Mouse (Mus musculus) hindbrain, postnatal 0 days (tissue): ENCODE results near the gene Irf3. TPM values are rescaled to one million over a fixed set of nuclear protein-coding genes. Genes with fewer than 3 reads are reported as not detected.
A peak's percentile ranks its signal among the peaks of the same experiment; 100 is the strongest.

Experiments
- ATAC-seq: fragments of 200-750 bp; cut with Nextera tagmentation; 2 replicates; pipeline ENCODE4 v1.8.0; 2017; ENCODE audit warnings: mild to moderate bottlenecking, moderate TSS enrichment, moderate library complexity
- DNase-seq: peaks from one replicate; pipeline ENCODE4 v3.0.0-alpha.2; 2015; ENCODE audit warnings: low spot score
- H3K27ac ChIP-seq: fragments of 300-500 bp; sonication (generic); 2 replicates; pipeline ENCODE4 v1.5.1; 2014; ENCODE audit warnings: mild to moderate bottlenecking
- H3K27me3 ChIP-seq: fragments of 300-500 bp; sonication (generic); 2 replicates; pipeline ENCODE4 v1.6.1; 2014; ENCODE audit warnings: low read length, mixed read lengths; ENCODE audit not compliant: insufficient read depth
- H3K36me3 ChIP-seq: fragments of 300-500 bp; sonication (generic); 2 replicates; pipeline ENCODE4 v1.6.1; 2014; ENCODE audit warnings: low read length, mixed read lengths; ENCODE audit not compliant: insufficient read depth
- H3K4me1 ChIP-seq: fragments of 300-500 bp; sonication (generic); 2 replicates; pipeline ENCODE4 v1.6.1; 2014; ENCODE audit warnings: antibody characterized with exemption, low read length, mixed read lengths; ENCODE audit not compliant: insufficient read depth
- H3K4me2 ChIP-seq: fragments of 300-500 bp; sonication (generic); 2 replicates; pipeline ENCODE4 v1.6.1; 2014; ENCODE audit warnings: low read depth, mild to moderate bottlenecking, low read length, moderate library complexity, mixed read lengths
- H3K4me3 ChIP-seq: fragments of 300-500 bp; sonication (generic); 2 replicates; pipeline ENCODE4 v1.5.1; 2014; ENCODE audit warnings: low read length
- H3K9ac ChIP-seq: fragments of 300-500 bp; sonication (generic); replicated peaks from 2 replicates; pipeline ENCODE4 v1.6.1; 2014; ENCODE audit warnings: mild to moderate bottlenecking, low read length, moderate library complexity, mixed read lengths
- H3K9me3 ChIP-seq: fragments of 300-500 bp; sonication (generic); 2 replicates; pipeline ENCODE4 v1.6.1; 2016; ENCODE audit warnings: low read length, mixed read lengths
- CTCF ChIP-seq: IDR thresholded peaks from 2 replicates; pipeline ENCODE4 v1.5.1; 2016; ENCODE audit warnings: antibody characterized with exemption, control low read depth, low read depth
- WGBS: fragments of 180-500 bp; shearing (Covaris S2); extraction: QIAGEN DNeasy Blood & Tissue Kit; methylation state at CpG from one replicate; pipeline ENCODE4 v1.1.7; 2014; 5-methylcytosine and 5-hydroxymethylcytosine counted together
- microRNA-seq, 2 experiments: library from miRNA; unstranded; fragments of <30 nt; microRNA quantifications; one replicate each; pipeline ENCODE4; 2016
- polyA plus RNA-seq: library from polyadenylated mRNA; unstranded; fragments of >200 nt; fragmentation: Nextera tagmentation; extraction: Ambion mirVana; gene quantifications from 2 replicates; pipeline ENCODE4 v1.2.1, GENCODE M21; 2015
- total RNA-seq: library from RNA; depleted of rRNA; stranded (reverse); fragments of >200 nt; gene quantifications from 2 replicates; pipeline ENCODE4 v1.2.3, GENCODE M21; 2014; rRNA removed

The Irf3 gene
- total and polyA plus RNA-seq, 2 experiments from 2014 or later = 33.7 to 48.6 TPM

- H3K9ac ChIP-seq = no peak overlapping the region
- H3K4me3 ChIP-seq = no peak overlapping the region
- WGBS = 84% methylated on average over 38 of the region's 38 CpGs
- H3K9me3 ChIP-seq = no peaks in the 10 kb centered on the region
- no peak for TF ChIP-seq CTCF
- no peak overlapping the region for H3K4me2 ChIP-seq
- H3K27ac ChIP-seq = no peak overlapping the region
- DNase-seq (no peak), ATAC-seq (no peak)
- H3K27me3 ChIP-seq = no peaks in the 10 kb centered on the region
- H3K4me1 ChIP-seq = 0 out of 2 replicates have a peak, but pooled peaks cover 5% of the 10 kb centered on the region
- peaks cover 59% of the 10 kb centered on the region for H3K36me3 ChIP-seq
Measured at GRCm38 (mm10) chr7:45048001-45048890, 50.8 kb downstream of the Irf3 start.

DNA sequence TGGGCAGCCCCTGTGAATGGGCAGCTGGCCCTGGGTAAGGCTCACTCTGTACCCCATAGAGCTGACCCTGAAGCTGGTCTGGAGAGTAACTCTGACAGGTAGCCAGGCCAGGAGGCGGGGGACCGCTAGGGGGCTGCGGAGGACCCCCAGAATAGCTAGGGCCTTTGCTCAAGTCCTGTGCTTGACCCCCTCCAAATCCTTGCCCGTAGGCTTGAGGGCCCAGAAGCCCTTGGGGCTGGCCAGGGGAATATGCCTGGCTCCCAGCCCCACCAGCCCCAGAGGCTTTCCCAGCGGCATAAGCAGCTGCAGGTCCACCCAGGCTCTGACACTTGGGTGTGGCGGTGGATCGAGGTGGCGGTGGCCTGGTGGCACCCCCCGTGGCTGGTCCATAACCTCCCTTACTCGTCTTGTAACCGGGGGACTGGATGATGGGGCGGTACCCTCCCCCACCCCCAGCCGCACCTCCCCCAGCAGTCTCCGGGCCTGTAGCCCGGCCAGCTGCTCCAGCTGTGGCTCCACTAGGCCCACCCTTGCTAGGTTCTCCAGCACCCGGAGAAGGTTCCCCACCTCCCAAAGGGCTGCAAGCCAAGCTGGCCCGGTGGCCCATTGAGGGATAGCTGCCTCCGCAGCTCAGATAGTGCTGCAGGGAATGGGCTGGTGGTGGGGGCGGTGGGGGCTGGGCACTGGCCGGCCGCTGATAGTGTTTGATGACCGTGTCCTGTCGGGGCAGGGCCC, 51.6 kb downstream of the Irf3 start:
- Histone ChIP-seq H3K27me3 (no peaks in the 10 kb centered on the region), H3K4me1 (0 out of 2 replicates have a peak, but pooled peaks cover 5% of the 10 kb centered on the region), H3K4me2 (no peak overlapping the region), H3K36me3 (peaks cover 51% of the 10 kb centered on the region), H3K9me3 (no peaks in the 10 kb centered on the region), H3K9ac (no peak overlapping the region), H3K4me3 (no peak overlapping the region), H3K27ac (no peak overlapping the region)
- WGBS = 91% methylated on average over 23 of the region's 23 CpGs
- DNase-seq (no peak), ATAC-seq (no peak)
- no peak for TF ChIP-seq CTCF

DNA sequence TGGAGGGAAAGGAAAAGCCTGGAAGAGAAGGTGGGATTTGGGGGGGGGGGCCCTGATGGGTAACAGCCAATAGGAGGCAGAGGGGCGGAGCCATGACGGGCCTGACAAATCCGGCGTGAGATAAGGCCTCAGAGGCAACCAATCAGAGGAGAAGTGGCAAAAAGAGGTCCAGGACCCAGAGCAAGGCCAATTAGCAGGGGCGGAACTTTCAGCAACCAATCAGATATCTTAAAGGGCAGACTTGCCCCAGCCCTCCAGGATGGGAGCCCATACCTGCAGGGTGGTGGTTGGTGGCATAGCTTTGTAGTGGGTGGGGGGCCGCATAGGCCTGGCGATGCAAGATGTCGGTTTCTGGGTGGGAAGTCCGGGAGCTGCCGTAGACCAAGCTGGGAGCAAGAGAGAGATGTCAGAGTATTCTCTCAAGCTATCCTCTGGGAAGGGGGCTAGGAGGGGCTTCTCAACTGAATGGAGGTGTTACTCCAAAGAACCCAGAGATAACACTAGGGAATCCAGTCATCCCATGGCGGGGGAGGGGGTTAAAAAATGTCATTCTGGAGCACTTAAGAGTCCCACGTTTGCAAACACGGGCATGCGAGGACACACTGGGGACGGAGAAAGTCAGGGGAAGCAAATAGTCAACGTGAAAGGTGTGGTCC, 53.6 kb downstream of the Irf3 start:
- Histone ChIP-seq H3K4me1 (0 out of 2 replicates have a peak, but pooled peaks cover 5% of the 10 kb centered on the region), H3K27ac (peak overlapping the region; percentile 99; the same call in 1 of the 2 replicates), H3K27me3 (no peaks in the 10 kb centered on the region), H3K9me3 (no peaks in the 10 kb centered on the region), H3K4me3 (peak overlapping the region; percentile 88), H3K36me3 (peaks cover 39% of the 10 kb centered on the region), H3K4me2 (peak overlapping the region; percentile 96), H3K9ac (peak overlapping the region; percentile 81; the same call in 1 of the 2 replicates)
- 10% methylated on average over 16 of the region's 16 CpGs for WGBS
- no peak for TF ChIP-seq CTCF
- ATAC-seq (peak; percentile 77), DNase-seq (peak; percentile 96)

GRCm38 (mm10) chr7:45051601-45051974, 54.1 kb downstream of the Irf3 start:
- peak overlapping the region; percentile 88 for H3K4me3 ChIP-seq
- no peak for ATAC-seq
- WGBS = 1% methylated on average over 13 of the region's 13 CpGs
- no peaks in the 10 kb centered on the region for H3K27me3 ChIP-seq
- TF ChIP-seq CTCF = no peak
- H3K4me2 ChIP-seq = peak overlapping the region; percentile 96
- DNase-seq = no peak
- H3K9me3 ChIP-seq = no peaks in the 10 kb centered on the region
- H3K27ac ChIP-seq = peak overlapping the region; percentile 99
- H3K36me3 ChIP-seq = peaks cover 34% of the 10 kb centered on the region
- 0 out of 2 replicates have a peak, but pooled peaks cover 5% of the 10 kb centered on the region for H3K4me1 ChIP-seq
- peak overlapping the region; percentile 81 for H3K9ac ChIP-seq

Small RNAs within 50 kb of the gene (microRNA-seq; reads per million reads assigned to microRNA genes)
- 1.1 to 1.8 reads per million in 2 experiments for gene Mir7054

Other genes with a start within 250 kb of the Irf3 start
Only the 30 nearest of the 37 such genes appear.
- gene Nup62, start 181.6 kb upstream of the Irf3 start, total RNA-seq = 67.0 and 69.0 TPM in 2 replicates
- 42.9 and 46.4 TPM in 2 replicates for gene Nup62, start 181.6 kb upstream of the Irf3 start, polyA plus RNA-seq
- gene Il4i1, start 181.3 kb upstream of the Irf3 start, total RNA-seq = 0.47 and 0.68 TPM in 2 replicates
- 0.52 and 0.58 TPM in 2 replicates for gene Il4i1, start 181.3 kb upstream of the Irf3 start, polyA plus RNA-seq
- gene Atf5, start 181.0 kb upstream of the Irf3 start, total RNA-seq = 10.1 and 15.8 TPM in 2 replicates
- gene Atf5, start 181.0 kb upstream of the Irf3 start, polyA plus RNA-seq = 4.1 and 4.4 TPM in 2 replicates
- 136 and 156 TPM in 2 replicates for gene Akt1s1, start 148.7 kb upstream of the Irf3 start, total RNA-seq
- 94.3 and 95.4 TPM in 2 replicates for gene Akt1s1, start 148.7 kb upstream of the Irf3 start, polyA plus RNA-seq
- 53.7 and 98.5 TPM in 2 replicates for gene Tbc1d17, start 148.6 kb upstream of the Irf3 start, total RNA-seq
- gene Tbc1d17, start 148.6 kb upstream of the Irf3 start, polyA plus RNA-seq = 103 and 106 TPM in 2 replicates
- 22.9 and 47.1 TPM in 2 replicates for gene Pnkp, start 140.5 kb upstream of the Irf3 start, total RNA-seq
- 35.7 and 37.5 TPM in 2 replicates for gene Pnkp, start 140.5 kb upstream of the Irf3 start, polyA plus RNA-seq
- 524 and 597 TPM in 2 replicates for gene Ptov1, start 127.9 kb upstream of the Irf3 start, total RNA-seq
- gene Ptov1, start 127.9 kb upstream of the Irf3 start, polyA plus RNA-seq = 416 and 438 TPM in 2 replicates
- gene Med25, start 104.9 kb upstream of the Irf3 start, total RNA-seq = 193 and 194 TPM in 2 replicates
- gene Med25, start 104.9 kb upstream of the Irf3 start, polyA plus RNA-seq = 121 and 123 TPM in 2 replicates
- gene Fuz, start 101.6 kb upstream of the Irf3 start, total RNA-seq = 27.8 and 29.8 TPM in 2 replicates
- 14.5 and 14.9 TPM in 2 replicates for gene Fuz, start 101.6 kb upstream of the Irf3 start, polyA plus RNA-seq
- gene Ap2a1, start 68.2 kb upstream of the Irf3 start, total RNA-seq = 251 and 255 TPM in 2 replicates
- 113 and 115 TPM in 2 replicates for gene Ap2a1, start 68.2 kb upstream of the Irf3 start, polyA plus RNA-seq
- not detected in 2 replicates for gene Tsks, start 54.4 kb upstream of the Irf3 start, total RNA-seq
- gene Tsks, start 54.4 kb upstream of the Irf3 start, polyA plus RNA-seq = 0.25 and 0.40 TPM in 2 replicates
- gene Cpt1c, start 22.8 kb upstream of the Irf3 start, total RNA-seq = 99.4 and 105 TPM in 2 replicates
- 48.7 and 50.7 TPM in 2 replicates for gene Cpt1c, start 22.8 kb upstream of the Irf3 start, polyA plus RNA-seq
- gene Prmt1, start 11.1 kb upstream of the Irf3 start, total RNA-seq = 215 and 251 TPM in 2 replicates
- gene Prmt1, start 11.1 kb upstream of the Irf3 start, polyA plus RNA-seq = 470 and 531 TPM in 2 replicates
- gene Bcl2l12, start 1.1 kb downstream of the Irf3 start, total RNA-seq = 7.2 and 15.0 TPM in 2 replicates
- 13.0 and 13.6 TPM in 2 replicates for gene Bcl2l12, start 1.1 kb downstream of the Irf3 start, polyA plus RNA-seq
- gene Scaf1, start 18.7 kb downstream of the Irf3 start, total RNA-seq = 76.7 and 77.7 TPM in 2 replicates
- gene Scaf1, start 18.7 kb downstream of the Irf3 start, polyA plus RNA-seq = 40.7 and 45.6 TPM in 2 replicates
- gene Rras, start 20.3 kb downstream of the Irf3 start, total RNA-seq = 8.4 and 18.6 TPM in 2 replicates
- gene Rras, start 20.3 kb downstream of the Irf3 start, polyA plus RNA-seq = 15.8 and 16.9 TPM in 2 replicates
- gene Prr12, start 55.2 kb downstream of the Irf3 start, total RNA-seq = 14.0 and 18.1 TPM in 2 replicates
- gene Prr12, start 55.2 kb downstream of the Irf3 start, polyA plus RNA-seq = 7.5 and 9.2 TPM in 2 replicates
- gene Nosip, start 64.8 kb downstream of the Irf3 start, total RNA-seq = 72.9 and 83.1 TPM in 2 replicates
- gene Nosip, start 64.8 kb downstream of the Irf3 start, polyA plus RNA-seq = 64.5 and 67.4 TPM in 2 replicates
- 10.5 and 12.4 TPM in 2 replicates for gene Prrg2, start 65.0 kb downstream of the Irf3 start, total RNA-seq
- 15.3 and 17.2 TPM in 2 replicates for gene Prrg2, start 65.0 kb downstream of the Irf3 start, polyA plus RNA-seq
- gene Rcn3, start 94.6 kb downstream of the Irf3 start, total RNA-seq = 42.9 and 45.1 TPM in 2 replicates
- gene Rcn3, start 94.6 kb downstream of the Irf3 start, polyA plus RNA-seq = 39.3 and 42.0 TPM in 2 replicates
- 32.9 and 43.6 TPM in 2 replicates for gene Fcgrt, start 106.2 kb downstream of the Irf3 start, total RNA-seq
- gene Fcgrt, start 106.2 kb downstream of the Irf3 start, polyA plus RNA-seq = 43.8 and 45.9 TPM in 2 replicates
- 743 and 824 TPM in 2 replicates for gene Rps11, start 126.8 kb downstream of the Irf3 start, total RNA-seq
- gene Rps11, start 126.8 kb downstream of the Irf3 start, polyA plus RNA-seq = 768 and 794 TPM in 2 replicates
- gene Rpl13a, start 131.1 kb downstream of the Irf3 start, total RNA-seq = 1,377 and 1,807 TPM in 2 replicates
- 800 and 828 TPM in 2 replicates for gene Rpl13a, start 131.1 kb downstream of the Irf3 start, polyA plus RNA-seq
- not detected in 2 replicates for gene Gm45713, start 138.6 kb downstream of the Irf3 start, total RNA-seq
- gene Gm45713, start 138.6 kb downstream of the Irf3 start, polyA plus RNA-seq = 0.15 TPM in 1 of 2 replicates, not detected in the other
- 5.8 and 8.0 TPM in 2 replicates for gene Flt3l, start 138.8 kb downstream of the Irf3 start, total RNA-seq
- 2.1 and 3.0 TPM in 2 replicates for gene Flt3l, start 138.8 kb downstream of the Irf3 start, polyA plus RNA-seq
- gene Pih1d1, start 156.7 kb downstream of the Irf3 start, total RNA-seq = 119 and 124 TPM in 2 replicates
- 79.3 and 80.5 TPM in 2 replicates for gene Pih1d1, start 156.7 kb downstream of the Irf3 start, polyA plus RNA-seq
- 30.5 and 30.9 TPM in 2 replicates for gene Aldh16a1, start 156.9 kb downstream of the Irf3 start, total RNA-seq
- gene Aldh16a1, start 156.9 kb downstream of the Irf3 start, polyA plus RNA-seq = 19.0 and 20.6 TPM in 2 replicates
- gene Slc17a7, start 166.3 kb downstream of the Irf3 start, total RNA-seq = 9.8 and 13.5 TPM in 2 replicates
- 4.2 and 4.6 TPM in 2 replicates for gene Slc17a7, start 166.3 kb downstream of the Irf3 start, polyA plus RNA-seq
- gene Gfy, start 181.9 kb downstream of the Irf3 start, total RNA-seq = 0.36 TPM in 1 of 2 replicates, not detected in the other
- not detected in 2 replicates for gene Gfy, start 181.9 kb downstream of the Irf3 start, polyA plus RNA-seq
- not detected in 2 replicates for gene Pth2, start 183.3 kb downstream of the Irf3 start, total RNA-seq
- gene Pth2, start 183.3 kb downstream of the Irf3 start, polyA plus RNA-seq = 1.1 and 2.1 TPM in 2 replicates